Mouse (Mus musculus): ENCODE results near the gene AC109138.7.

GRCm38 (mm10) chr19:4280425-4280824 is 66.3 kb downstream of the AC109138.7 start:
- TF ChIP-seq CTCF (IDR thresholded peaks at IDR 0.05; ENCODE audit: control insufficient read depth, insufficient read depth, insufficient read length) = no peak
- no peak for TF ChIP-seq CEBPB (IDR thresholded peaks at IDR 0.05; ENCODE audit: low read depth)
- TF ChIP-seq MYOG (IDR thresholded peaks at IDR 0.05; ENCODE audit: control insufficient read depth, extremely low read depth, insufficient read length) = no peak
- no peak for TF ChIP-seq MAX (IDR thresholded peaks at IDR 0.05)
- no peak for TF ChIP-seq USF1 (IDR thresholded peaks at IDR 0.05; ENCODE audit: low read depth)
